Mouse (Mus musculus) bone marrow macrophage, adult 2 months (primary cell): ENCODE measurements around the gene Lypd8. TPM values are rescaled to one million over a fixed set of nuclear protein-coding genes. Genes with fewer than 3 reads are reported as not detected.

Experiments used
- H3K27ac ChIP-seq: 2 replicates; pipeline ENCODE4 v1.5.1; 2012; ENCODE audit warnings: low read depth, low read length; ENCODE audit not compliant: insufficient read depth
- H3K4me1 ChIP-seq: 2 replicates; pipeline ENCODE4 v1.6.1; 2012; ENCODE audit warnings: low read length; ENCODE audit not compliant: control insufficient read depth, insufficient read depth
- H3K4me3 ChIP-seq: 2 replicates; pipeline ENCODE4 v1.5.1; 2012; ENCODE audit warnings: mild to moderate bottlenecking, low read length, moderate library complexity; ENCODE audit not compliant: insufficient read depth
- CTCF ChIP-seq: IDR thresholded peaks from 2 replicates; pipeline ENCODE4 v1.5.1; 2012; ENCODE audit warnings: low read depth, mild to moderate bottlenecking, low read length, moderate library complexity
- POLR2A ChIP-seq: IDR thresholded peaks from 2 replicates; pipeline ENCODE4 v1.6.1; 2012; ENCODE audit warnings: mild to moderate bottlenecking, low read depth, low read length, borderline replicate concordance
- polyA plus RNA-seq: library from polyadenylated mRNA; stranded (reverse); fragments of >200 nt; gene quantifications from 2 replicates; pipeline ENCODE4 v1.2.4, GENCODE M21; 2012; ENCODE audit not compliant: missing spikeins, insufficient read depth, insufficient read length

The Lypd8 gene
- not detected in 2 replicates for polyA plus RNA-seq

DNA sequence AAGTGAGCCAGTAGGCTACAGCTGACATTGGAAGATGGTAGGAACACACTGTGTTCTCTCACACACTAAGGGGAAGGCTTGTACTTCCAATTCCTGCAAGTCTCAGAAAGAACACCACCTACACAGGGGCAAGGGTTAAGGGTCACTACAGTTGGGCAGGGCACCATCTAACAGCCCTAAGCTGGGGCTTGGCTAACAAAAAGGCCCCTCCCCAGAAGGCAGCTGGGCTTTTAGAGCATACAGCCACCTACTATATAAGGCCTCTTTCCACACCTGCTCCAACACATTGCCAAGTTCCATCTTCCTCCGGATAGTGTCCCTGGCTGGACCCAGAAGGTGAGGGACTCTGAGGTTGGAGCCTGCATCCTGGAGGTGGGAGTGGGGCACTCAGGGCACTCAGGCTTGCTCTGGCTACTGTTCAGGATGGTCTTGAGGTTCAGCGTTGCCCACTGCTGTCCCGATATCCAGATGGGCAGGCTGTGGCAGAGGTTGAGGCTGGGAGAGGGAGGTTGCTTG is at the start of gene Lypd8:
Gene Lypd8, plus strand, starts transcription at position 281 of the 516 bp plus-strand sequence.
- TF ChIP-seq CTCF, result no peak
- Histone ChIP-seq H3K4me1 (no peaks in the 10 kb centered on the region), H3K27ac (no peak within 1 kb of the TSS), H3K4me3 (no peak within 1 kb of the TSS)

GRCm38 (mm10) chr11:58329906-58330275 is 49.0 kb upstream of the Lypd8 start:
- Histone ChIP-seq H3K4me1 (peaks cover 22% of the 10 kb centered on the region), H3K4me3 (peak overlapping the region; percentile 91), H3K27ac (peak overlapping the region; percentile 52; the same call in 1 of the 2 replicates)
- TF ChIP-seq CTCF (no peak), POLR2A (no peak)

DNA sequence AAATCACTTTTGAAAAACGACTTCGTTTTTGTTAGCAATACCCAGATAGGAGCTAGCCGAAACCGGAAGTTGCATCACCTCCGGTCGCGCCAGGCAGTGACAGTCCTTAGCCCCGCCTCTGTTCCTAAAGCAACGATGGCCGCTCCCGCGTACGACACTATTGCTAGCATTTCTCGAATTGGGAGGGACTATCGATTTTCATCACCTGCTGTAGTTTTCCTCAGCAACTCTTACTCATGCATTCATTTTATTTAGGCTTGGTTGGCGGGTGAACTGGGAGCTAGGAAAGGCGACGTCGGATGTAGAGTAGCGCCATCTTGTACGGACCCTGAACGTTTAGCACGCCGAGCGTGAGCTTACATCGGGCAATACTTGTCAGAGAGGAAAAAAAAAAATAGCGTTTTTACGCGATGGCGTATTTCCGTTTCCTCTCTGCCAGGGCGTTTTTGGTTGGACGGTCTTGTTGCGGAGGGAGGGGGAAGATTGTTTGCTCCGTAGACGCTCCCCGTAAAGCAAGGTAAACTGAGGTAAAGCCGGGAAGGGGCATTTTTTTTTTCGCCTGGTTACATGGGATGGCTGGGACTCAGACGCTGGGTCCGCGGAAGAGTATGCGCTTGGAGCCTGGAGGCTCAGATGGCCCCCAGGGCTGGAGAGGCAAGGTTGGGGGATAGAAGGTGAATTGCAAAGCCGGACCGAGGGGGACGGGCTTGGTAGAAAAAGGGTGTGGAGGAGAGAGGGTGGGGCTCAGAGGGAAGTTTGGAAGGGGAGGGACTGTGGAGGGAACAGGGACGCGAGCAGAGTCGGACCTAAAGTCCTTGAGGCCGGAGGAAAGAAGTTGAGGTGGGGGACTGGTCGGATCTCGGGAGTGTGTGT is 48.3 kb upstream of the Lypd8 start, which contains the start of the genes Zfp672 and Sh3bp5l:
Gene Zfp672, minus strand, starts transcription at position 64 of the 873 bp plus-strand sequence.
Gene Sh3bp5l, plus strand, starts transcription at position 449 of the 873 bp plus-strand sequence.
- peak within 1 kb of the TSS; percentile 82 for H3K27ac ChIP-seq
- H3K4me1 ChIP-seq, result peaks cover 22% of the 10 kb centered on the region
- peak within 1 kb of the TSS; percentile 91 for H3K4me3 ChIP-seq
- no peak for TF ChIP-seq POLR2A
- TF ChIP-seq CTCF, result no peak

DNA sequence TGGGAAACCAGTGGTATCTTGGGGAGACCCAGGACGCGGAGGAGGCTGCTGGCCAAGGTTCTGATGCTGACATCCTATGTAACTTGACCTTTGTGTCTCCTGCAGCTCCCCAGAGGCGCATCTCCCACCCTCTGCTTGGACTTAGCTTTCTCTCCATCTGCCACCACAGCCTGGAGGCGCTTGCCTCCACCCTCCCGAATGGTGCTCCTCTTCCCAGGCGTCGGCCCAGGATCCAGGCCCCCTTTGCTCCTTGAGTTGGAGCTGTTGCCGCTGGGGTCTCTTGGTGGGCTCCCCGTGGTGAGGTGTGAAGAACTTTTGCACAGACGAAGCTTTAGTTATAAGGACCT is 47.7 kb upstream of the Lypd8 start:
- Histone ChIP-seq H3K27ac (peak overlapping the region; percentile 69), H3K4me1 (peaks cover 22% of the 10 kb centered on the region), H3K4me3 (peak overlapping the region; percentile 91)
- TF ChIP-seq POLR2A (no peak), CTCF (no peak)

DNA sequence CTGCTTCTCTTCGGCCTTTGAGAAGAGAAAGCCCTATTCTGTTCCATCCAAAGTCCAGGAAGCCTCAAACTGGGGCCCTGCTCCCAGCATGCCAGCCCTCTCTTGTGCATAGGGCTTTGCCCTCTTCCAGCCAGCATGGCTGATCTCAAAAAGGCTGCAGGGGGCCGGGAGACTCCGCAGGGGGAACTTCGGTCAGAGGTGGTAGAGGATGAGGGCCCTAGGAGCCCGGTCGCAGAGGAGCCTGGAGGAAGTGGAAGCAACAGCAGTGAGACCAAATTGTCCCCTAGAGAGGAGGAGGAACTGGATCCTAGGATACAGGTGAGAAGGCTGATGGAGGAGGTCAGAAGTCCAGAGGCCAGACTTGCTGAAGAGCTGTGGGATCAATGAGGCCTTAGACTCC is 47.3 kb upstream of the Lypd8 start:
- TF ChIP-seq CTCF (no peak), POLR2A (no peak)

GRCm38 (mm10) chr11:58334746-58335145 is 44.1 kb upstream of the Lypd8 start:
- H3K27ac ChIP-seq, result no peak overlapping the region
- H3K4me3 ChIP-seq, result no peak overlapping the region
- TF ChIP-seq CTCF, result no peak
- no peak for TF ChIP-seq POLR2A

More for the DNA sequence above, 47.3 kb upstream of the Lypd8 start:
- H3K4me1 ChIP-seq, result peaks cover 24% of the 10 kb centered on the region
- no peak overlapping the region for H3K27ac ChIP-seq
- peak overlapping the region; percentile 91 for H3K4me3 ChIP-seq

DNA sequence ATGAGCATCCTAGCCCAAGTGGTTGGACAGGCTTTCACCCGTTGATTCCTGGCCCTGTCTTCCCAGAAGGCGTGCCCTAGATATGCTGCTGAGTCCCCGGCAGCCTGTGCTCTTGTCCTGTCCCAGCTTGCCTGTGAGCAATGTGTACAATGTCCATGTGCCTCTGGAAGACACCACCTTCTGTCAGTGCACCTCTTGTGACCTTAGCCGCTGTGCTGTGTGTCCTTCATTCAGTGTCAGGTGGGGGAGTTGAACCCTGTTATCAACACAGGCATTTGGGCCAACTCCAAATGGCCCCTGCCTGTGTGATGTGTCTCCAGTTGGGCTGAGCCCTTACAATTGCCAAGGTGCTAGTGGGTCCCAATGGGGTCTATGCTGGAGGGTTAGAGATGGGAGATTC is 32.1 kb upstream of the Lypd8 start:
- no peak overlapping the region for H3K27ac ChIP-seq
- no peak overlapping the region for H3K4me3 ChIP-seq
- no peak for TF ChIP-seq POLR2A
- TF ChIP-seq CTCF, result no peak
- no peaks in the 10 kb centered on the region for H3K4me1 ChIP-seq

More at GRCm38 (mm10) chr11:58334746-58335145, 44.1 kb upstream of the Lypd8 start:
- H3K4me1 ChIP-seq, result peaks cover 16% of the 10 kb centered on the region

GRCm38 (mm10) chr11:58350628-58351027 is 28.2 kb upstream of the Lypd8 start:
- TF ChIP-seq POLR2A, result no peak
- TF ChIP-seq CTCF, result no peak
- no peak overlapping the region for H3K4me3 ChIP-seq
- H3K27ac ChIP-seq, result no peak overlapping the region
- no peaks in the 10 kb centered on the region for H3K4me1 ChIP-seq

DNA sequence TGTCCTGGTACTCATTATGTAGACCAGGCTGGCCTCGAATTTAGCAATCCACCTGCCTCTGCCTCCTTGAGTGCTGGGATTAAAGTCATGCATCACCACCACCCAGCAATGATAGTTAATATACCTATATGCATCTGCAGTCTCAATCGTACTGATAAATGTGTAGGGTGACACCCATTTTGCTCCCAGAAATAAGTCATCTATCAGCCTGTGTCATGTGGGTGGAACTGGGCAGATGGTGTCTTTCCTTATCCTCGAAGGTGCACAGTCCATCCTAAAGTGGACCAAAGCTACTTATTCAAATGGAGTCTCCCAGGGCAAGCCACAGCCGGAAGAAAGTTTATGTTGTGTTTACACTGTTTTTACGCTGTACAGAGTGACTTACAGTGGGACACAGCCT is 27.7 kb upstream of the Lypd8 start:
- H3K27ac ChIP-seq, result no peak overlapping the region

DNA sequence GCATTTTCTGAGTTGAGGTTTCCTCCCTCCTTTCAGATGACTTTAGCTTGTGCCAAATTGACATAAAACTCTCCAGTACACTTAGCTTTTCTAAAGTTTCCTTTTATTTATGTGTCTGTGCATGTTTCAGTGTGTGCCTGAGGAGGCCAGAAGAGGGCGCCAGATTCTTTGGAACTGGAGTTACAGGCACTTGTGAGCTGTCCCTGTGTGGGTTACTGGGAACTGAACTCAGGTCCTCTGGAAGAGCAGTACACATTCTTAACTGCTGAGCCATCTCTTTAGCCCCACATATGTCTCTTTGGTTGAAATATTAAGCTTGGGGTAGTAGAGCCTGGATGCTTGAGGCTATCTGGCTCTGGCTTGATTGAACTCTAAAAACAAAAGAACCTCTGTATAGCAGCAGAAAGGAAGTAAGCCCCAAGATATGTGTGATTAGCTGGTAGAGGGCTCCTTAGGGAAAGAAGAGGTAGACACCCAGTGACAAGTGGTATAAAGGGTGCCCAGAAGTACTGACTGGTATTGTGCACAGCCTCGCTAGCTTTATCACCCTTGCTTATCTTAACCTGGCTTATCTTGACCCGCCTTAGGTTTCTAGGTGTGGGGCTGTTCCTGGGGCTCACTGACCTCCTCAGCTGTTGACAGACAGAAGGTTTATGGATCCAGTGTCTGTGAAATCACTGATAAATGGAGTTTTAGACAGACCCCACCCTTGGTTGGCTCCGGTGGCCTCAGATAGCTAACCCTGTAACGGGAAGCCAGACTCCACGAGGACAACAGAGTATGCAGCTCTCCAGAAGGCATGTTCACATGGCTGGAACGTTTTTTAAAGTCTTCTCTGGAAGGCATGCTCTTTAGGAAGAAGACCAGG is 25.9 kb upstream of the Lypd8 start:
- Histone ChIP-seq H3K27ac (no peak overlapping the region), H3K4me1 (no peaks in the 10 kb centered on the region), H3K4me3 (no peak overlapping the region)
- TF ChIP-seq CTCF, result 0 out of 2 replicates have a peak, but pooled peaks have one; percentile 24
- TF ChIP-seq POLR2A, result no peak

More for the DNA sequence above, 27.7 kb upstream of the Lypd8 start:
- H3K4me1 ChIP-seq, result no peaks in the 10 kb centered on the region
- no peak overlapping the region for H3K4me3 ChIP-seq
- TF ChIP-seq CTCF, result no peak
- no peak for TF ChIP-seq POLR2A
